Mouse (Mus musculus) CD4-positive, CD25-positive, alpha-beta regulatory T cell, adult 4 months (primary cell): Measurements from ENCODE around the gene Slc25a35. TPM values are rescaled to one million over a fixed set of nuclear protein-coding genes. Genes with fewer than 3 reads are reported as not detected.
"Not testable (repeated sequence)": the region's sequence is repeated elsewhere in the genome, so short reads cannot be mapped to it uniquely, and the experiment has no call there.

Experiments
- ATAC-seq: one replicate; pipeline ENCODE4 v1.8.0; 2017
- polyA plus RNA-seq, 2 experiments: library from polyadenylated mRNA; unstranded; fragments of 100-300 nt; shearing (Covaris generic); gene quantifications; one replicate each; pipeline ENCODE4 v1.2.1; 2017

The Slc25a35 gene
- polyA plus RNA-seq, 2 experiments from 2014 or later, result 5.0 to 10.7 TPM

GRCm38 (mm10) chr11:68962159-68962558, 5.8 kb upstream of the Slc25a35 start:
- ATAC-seq, result not testable (repeated sequence)

- no peak for ATAC-seq
Measured at GRCm38 (mm10) chr11:68963405-68963804, 4.5 kb upstream of the Slc25a35 start.

- no peak for ATAC-seq
Measured at GRCm38 (mm10) chr11:68965050-68965449, 2.9 kb upstream of the Slc25a35 start.

- peak; percentile 21 for ATAC-seq
Measured at GRCm38 (mm10) chr11:68965845-68966244, 2.1 kb upstream of the Slc25a35 start.

- ATAC-seq, result no peak
Measured at GRCm38 (mm10) chr11:68966554-68966953, 1.4 kb upstream of the Slc25a35 start.

GRCm38 (mm10) chr11:68968752-68969151, 821 bp downstream of the Slc25a35 start:
- no peak for ATAC-seq

GRCm38 (mm10) chr11:68970232-68970631, 2.3 kb downstream of the Slc25a35 start:
- ATAC-seq, result no peak

- ATAC-seq, result peak; percentile 94
Measured at GRCm38 (mm10) chr11:68973250-68974058, 5.5 kb downstream of the Slc25a35 start.

GRCm38 (mm10) chr11:68974059-68974450, 6.1 kb downstream of the Slc25a35 start:
- ATAC-seq, result no peak

GRCm38 (mm10) chr11:68975085-68975484, 7.2 kb downstream of the Slc25a35 start, which contains the start of gene Rangrf:
Rangrf (minus strand) TSS chr11:68975185.
- ATAC-seq, result no peak

- no peak for ATAC-seq
Measured at GRCm38 (mm10) chr11:68975601-68976000, 7.7 kb downstream of the Slc25a35 start.

- ATAC-seq, result no peak
Measured at GRCm38 (mm10) chr11:68979320-68979733, 11.4 kb downstream of the Slc25a35 start.

GRCm38 (mm10) chr11:68980919-68981318, 13.0 kb downstream of the Slc25a35 start:
- no peak for ATAC-seq

- ATAC-seq, result peak; percentile 45
Measured at GRCm38 (mm10) chr11:68982639-68983369, 14.9 kb downstream of the Slc25a35 start.

- ATAC-seq, result no peak
Measured at GRCm38 (mm10) chr11:68987365-68987882, 19.5 kb downstream of the Slc25a35 start.

- ATAC-seq, result no peak
Measured at GRCm38 (mm10) chr11:68988341-68988740, 20.4 kb downstream of the Slc25a35 start.

GRCm38 (mm10) chr11:68993122-68993521, 25.2 kb downstream of the Slc25a35 start:
- ATAC-seq, result no peak

- ATAC-seq, result no peak
Measured at GRCm38 (mm10) chr11:68994377-68994776, 26.4 kb downstream of the Slc25a35 start.

GRCm38 (mm10) chr11:68997080-68997479, 29.1 kb downstream of the Slc25a35 start:
- no peak for ATAC-seq

GRCm38 (mm10) chr11:69002782-69003181, 34.9 kb downstream of the Slc25a35 start:
- not testable (repeated sequence) for ATAC-seq

GRCm38 (mm10) chr11:69003592-69003991, 35.7 kb downstream of the Slc25a35 start:
- no peak for ATAC-seq

- ATAC-seq, result no peak
Measured at GRCm38 (mm10) chr11:69005193-69005592, 37.3 kb downstream of the Slc25a35 start.

- not testable (repeated sequence) for ATAC-seq
Measured at GRCm38 (mm10) chr11:69006575-69006974, 38.6 kb downstream of the Slc25a35 start.
